Mouse (Mus musculus): ENCODE data around the gene Ube2q1.

- TF ChIP-seq CTCF (IDR thresholded peaks at IDR 0.05; ENCODE audit: low read depth, low read length) (no peak), POLR2A (IDR thresholded peaks at IDR 0.05; ENCODE audit: extremely low read depth, insufficient read depth, low read length) (peak; percentile 57; the same call in 1 of the 2 replicates)
Observed at GRCm38 (mm10) chr3:89772968-89773709, at the start of gene Ube2q1.

Data from liver, adult 2 months (tissue).